Mouse (Mus musculus) urinary bladder, postnatal 25 days (tissue): ENCODE measurements around the gene Ergic1.

Experiments
- DNase-seq: peaks from one replicate; pipeline ENCODE4 v3.0.0; 2022; ENCODE audit warnings: low spot score

Gene Ergic1

DNA sequence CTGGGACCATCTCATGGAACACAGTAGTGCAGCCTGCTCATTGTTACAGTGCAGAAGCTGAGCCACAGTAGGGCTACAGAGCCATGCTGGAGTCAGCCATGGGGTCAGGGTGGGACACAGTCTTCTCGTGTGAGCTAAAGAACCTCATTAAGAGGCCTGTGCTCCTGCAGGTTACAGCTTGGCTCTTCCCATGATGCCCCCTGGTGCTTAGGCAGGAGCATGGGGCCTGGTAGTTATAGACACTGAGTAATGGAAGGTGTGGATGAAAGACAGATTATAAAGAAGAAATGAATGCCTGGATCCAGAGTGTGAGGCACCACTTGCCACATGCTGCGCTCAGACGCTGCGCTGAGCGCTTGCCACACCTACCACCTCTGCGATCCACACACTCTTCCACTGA lies 67.2 kb downstream of the Ergic1 start:
- no peak for DNase-seq

DNA sequence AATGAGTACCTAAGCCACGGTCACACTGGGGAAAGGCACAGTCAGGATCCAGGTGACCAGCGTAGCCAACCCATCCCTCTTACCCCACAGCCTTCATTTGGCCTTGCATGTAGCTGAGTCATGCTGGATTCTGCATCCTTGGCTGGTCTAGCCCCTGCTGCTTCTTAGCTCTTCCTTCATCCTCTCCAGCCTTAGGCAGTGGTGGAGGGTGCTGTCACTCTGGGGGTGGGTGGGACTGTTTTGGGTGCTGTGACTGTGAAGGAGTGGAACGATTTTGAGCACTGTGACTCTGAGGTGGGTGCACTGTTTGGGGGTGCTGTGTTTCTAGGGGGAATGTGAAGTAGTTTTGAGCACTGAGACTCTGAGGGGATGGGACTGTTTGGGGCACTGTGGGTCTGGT lies 67.6 kb downstream of the Ergic1 start:
- DNase-seq: no peak

DNA sequence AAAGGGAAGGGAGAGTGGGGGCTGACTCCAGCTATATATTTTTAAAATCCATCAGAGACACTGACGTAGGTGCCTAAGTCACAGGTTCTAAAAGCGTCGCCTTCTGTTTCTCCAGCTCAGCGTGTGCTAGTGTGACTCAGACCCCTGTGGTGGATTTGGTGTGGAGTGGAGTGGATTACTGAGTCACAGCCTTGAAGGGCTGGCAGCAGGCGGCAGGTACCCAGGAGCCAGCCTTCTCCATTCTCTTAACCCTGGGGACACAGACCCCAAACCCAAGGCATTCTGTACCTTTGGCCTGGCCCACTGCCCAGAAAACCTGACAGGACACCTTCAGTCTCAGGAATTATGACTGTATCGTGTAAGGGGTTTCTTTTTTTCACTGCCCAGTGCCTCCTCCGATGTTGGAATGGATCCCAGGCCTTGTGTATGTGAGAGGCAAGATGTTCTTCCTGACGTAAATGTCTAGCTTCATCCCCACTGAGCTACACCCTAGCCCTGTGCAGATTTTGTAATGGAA lies 70.6 kb downstream of the Ergic1 start:
- DNase-seq: no peak

DNA sequence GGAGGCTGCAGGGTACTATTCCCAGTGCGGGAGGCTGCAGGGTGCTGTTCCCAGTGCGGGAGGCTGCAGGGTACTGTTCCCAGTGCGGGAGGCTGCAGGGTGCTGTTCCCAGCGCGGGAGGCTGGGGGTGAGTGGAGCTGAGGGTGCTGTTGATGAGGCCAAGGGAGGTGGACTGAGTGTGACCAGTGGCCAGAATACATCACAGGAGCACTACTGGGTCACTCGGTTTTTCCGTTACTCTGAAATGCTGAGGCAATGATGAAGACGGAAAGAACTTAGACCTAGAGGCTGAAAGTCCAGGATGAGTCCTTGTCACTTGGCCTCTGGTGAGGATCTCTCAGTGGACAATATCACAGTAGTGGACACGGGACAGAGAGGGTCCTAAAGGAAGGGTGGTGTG lies 71.9 kb downstream of the Ergic1 start:
- DNase-seq: no peak

DNA sequence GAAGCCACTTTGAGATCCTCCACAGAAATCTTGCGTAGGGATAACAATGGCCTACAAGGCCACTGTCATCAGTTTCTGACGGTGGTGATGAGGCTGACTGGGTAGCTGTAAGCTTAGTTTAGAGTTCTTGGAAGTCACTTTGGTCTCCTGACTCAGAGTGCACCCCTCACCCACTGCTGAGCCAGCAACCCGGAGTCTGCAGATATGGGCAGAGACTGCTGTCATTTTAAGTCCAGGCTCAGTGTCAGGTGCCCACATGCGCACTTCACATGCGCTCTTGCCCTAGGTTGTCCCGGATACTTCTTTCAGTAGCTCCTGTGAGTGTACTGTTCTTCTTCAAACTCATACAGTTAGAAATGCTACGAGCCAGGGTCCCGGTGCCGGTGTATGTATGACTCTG lies 72.6 kb downstream of the Ergic1 start:
- DNase-seq: no peak

DNA sequence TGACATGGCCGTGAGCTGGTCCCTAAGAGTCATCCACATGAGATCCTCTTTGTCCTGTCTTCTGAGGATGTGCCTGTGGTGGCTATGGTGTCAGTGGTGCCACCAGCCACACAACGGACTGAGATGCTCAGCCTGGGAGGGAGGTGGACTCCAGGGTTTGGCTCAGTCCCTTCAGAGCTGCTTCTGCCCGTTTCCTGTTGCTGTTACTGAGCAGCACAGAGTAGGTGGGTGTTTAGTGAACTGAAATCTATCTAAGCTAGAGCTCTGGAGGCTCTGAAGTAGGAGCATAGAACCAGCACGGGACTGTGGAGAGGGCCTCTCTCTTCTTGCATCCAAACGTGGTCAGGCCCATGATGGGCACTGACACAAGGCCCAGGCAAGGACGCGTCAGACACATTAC lies 73.2 kb downstream of the Ergic1 start:
- no peak for DNase-seq

DNA sequence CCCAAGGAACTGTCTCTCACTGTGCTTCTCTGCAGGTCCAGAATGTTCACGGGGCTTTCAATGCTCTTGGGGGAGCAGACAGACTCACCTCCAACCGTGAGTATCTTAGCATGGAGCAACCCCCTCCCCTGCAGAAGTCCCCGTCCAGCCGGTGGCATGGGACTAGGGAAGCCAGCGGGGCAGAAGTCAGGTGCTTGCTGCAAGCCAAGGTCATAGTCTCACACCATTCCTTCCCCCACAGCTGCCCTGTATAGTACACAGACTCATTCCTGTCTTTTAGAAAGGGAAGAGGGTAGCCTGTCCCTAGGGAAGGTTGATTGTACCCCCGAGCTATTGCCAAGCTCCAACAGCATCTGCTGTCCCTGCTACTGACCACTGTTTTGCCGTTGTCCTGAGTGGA lies 74.7 kb downstream of the Ergic1 start:
- no peak for DNase-seq

DNA sequence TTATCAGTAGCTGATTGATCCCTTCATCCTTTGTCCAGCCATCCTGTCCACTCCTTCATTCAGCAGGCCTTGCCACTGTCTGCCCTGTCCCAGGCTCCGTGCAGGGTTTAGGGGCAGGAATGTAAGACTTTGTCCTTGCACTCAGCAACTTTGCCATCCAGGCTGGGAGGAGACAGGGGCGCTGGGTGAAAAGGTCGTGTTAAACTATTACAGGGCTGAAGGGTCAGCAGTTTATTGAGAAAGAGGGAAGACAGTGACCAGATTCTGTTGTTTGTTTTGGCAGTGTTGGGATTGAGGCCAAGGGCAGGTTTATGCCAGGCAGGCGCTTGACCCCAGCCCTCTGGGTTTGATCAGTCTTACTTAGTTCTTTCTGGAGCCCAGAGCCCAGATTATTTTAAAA lies 76.6 kb downstream of the Ergic1 start:
- DNase-seq: no peak

DNA sequence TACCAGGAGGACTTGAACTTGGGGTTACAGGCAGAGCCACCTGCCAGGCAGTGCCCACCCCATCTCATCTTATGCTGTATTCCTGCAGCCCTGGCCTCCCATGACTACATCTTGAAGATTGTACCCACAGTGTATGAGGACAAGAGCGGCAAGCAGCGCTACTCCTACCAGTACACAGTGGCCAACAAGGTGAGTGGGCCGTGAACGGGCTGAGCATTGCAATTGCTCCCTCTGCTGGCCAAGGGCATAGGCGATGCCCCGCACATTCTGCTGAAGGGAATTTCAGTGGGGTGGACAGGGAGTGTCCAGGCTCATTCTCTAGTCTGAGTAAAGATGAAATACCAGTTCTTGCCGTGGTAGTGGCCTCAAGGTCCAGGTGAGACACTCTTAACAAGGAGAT lies 77.4 kb downstream of the Ergic1 start:
- DNase-seq: peak; percentile 84

DNA sequence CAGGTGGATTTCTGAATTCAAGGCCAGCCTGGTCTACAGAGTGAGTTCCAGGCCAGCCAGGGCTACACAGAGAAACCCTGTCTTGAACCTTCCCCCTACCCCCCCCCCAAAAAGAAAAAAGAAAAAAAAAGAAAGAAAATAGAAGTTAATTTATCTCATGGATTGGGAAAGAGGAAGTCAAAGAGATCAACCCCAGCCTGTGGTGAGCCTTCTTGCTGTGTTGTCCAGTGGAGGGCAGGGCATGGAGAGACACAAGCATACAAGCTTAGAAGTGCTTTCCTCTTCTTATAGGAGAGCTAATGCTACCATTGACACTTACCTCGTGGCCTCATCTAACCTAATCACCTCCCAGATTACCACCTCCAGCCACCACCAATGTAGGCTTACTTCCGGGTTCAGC lies 78.5 kb downstream of the Ergic1 start:
- DNase-seq: no peak

DNA sequence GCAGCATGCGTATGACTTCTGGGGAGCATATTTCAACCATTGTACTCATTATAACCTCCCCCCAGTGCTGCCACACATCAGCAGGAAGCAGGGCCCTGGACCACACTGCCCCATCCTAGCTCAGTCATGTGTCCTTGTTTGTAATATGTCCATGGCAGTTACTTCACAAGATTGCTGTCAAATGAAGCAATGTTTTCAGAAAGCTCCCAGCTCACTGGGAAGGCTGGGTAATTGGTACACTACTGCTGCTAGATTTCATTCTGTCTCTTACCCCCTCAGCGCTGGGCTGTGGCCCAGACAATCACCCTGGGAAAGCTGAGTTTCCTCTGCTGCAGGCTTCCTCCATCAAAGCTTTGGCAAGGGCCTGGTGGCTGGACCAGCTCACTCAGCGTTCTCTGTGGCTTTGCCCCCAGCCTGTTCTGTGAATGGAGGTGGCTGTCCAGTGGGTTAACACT lies 79.0 kb downstream of the Ergic1 start:
- DNase-seq: no peak

DNA sequence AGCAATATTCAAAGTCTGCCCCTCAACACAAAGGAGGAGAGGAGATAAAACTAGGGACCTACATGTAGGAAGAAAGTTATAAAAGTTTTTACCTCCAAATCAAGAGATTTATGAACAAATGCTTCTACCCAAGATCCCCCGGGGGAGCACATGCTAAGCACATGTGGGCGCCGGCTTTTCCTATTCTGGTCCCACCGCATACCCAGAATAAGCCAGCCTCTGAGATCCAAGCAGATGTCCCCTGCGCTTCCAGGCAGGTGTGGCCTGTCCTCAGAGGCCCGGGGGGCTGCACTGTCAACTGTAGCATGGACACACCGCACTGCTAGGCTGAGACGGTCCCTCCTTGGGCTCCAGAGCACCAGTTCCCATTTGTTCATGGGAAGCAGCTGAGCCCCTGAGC lies 82.2 kb downstream of the Ergic1 start:
- DNase-seq: no peak

DNA sequence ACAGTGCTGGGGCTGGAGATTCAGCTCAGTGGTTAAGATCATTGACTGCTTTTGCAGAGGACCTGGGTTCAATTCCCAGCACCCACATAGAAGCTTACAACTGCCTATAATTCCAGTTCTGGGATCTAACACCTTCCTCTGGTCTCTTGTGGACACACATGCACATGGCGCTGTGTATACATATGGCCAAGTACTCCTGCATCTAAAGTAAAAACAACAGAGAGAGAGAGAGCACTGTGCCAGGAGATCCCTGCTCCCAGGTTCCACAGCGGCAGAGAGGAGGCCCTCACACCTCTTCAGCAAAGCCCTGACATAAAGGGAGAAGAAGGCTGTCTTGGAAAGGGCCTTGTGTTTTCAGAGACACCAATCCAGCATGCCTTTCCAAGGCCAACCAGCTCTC lies 82.7 kb downstream of the Ergic1 start:
- DNase-seq: no peak

DNA sequence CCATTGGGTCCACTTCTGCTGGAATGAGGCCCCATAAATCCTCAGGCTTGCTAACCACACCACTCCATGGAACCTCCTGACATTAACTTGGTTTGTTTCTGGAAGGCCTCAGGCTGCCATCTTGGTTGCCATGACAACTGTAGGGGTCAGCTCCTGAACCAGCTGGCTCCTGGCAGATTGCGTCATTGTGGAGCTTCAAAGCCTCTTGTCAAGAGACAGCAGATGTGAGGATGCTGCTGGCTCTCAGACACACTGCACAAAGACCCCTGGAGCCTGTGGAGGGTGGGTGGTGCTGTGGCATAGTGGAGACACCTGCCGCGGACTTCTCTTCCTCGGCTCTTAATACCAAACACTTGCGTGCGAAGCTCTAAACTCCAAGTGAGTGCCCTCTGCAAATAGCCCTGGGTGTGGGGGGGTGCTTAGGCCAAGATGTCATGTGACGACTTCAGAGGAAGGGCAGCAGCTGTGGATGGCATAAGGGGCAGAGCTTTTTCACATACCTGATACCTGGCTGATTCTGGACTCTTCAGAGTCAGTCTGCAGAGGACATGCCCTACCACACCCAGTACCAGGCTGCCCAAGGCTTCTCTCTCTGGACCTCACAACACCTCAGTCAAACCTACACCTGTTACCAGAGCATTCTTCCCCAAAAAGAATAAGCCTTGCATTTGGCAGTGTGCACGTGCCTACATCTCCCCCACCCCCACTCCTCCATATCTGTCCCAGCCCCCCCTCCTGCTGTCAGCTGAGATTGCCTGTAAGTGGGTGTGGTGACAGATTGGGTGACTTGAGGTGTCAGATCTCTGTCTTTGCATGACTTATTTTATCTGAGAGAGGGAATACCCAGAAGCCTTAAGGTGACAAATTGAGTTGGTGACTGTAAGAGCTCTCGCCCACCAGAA lies 83.5 kb downstream of the Ergic1 start:
- no peak for DNase-seq

DNA sequence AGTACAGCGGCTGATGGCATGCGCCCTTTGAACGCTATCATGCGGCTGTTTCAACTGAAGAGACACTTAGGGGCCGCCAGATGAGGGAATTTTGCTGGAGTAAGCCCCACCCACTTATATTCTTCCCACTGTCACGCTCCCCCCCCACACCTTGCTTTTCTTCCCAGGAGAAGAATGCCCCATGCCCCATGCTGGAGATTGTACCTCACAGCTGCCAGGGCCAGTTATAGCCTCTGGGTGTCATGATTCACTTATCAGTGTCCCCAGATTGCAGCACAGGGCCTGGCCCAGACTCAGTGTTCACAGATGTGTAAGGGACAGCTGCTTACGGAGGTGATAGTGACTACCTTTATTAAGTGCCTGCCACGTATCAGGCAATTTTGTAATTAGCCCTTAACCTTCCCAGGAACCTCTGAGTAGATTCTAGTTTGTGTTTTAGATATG lies 84.1 kb downstream of the Ergic1 start:
- no peak for DNase-seq

DNA sequence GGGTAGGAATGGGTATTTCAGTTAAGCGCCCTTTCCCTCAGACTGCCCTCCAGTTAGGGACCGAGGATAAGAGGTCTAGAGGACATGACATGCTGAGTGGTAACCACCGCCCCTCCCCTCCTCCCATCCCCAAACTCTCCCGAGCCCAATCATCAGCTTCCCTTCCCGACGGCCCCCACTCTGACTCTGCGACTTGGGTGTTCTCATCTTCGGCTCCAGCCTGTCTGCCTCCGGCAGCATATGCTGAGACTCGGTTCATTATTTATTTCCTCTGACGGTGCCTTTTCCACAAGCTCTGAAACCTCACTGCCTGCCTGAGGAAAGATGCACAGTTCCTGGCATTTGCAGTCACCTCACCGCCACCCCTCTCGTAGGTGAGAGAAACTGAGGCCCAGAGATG lies 86.0 kb downstream of the Ergic1 start:
- no peak for DNase-seq

DNA sequence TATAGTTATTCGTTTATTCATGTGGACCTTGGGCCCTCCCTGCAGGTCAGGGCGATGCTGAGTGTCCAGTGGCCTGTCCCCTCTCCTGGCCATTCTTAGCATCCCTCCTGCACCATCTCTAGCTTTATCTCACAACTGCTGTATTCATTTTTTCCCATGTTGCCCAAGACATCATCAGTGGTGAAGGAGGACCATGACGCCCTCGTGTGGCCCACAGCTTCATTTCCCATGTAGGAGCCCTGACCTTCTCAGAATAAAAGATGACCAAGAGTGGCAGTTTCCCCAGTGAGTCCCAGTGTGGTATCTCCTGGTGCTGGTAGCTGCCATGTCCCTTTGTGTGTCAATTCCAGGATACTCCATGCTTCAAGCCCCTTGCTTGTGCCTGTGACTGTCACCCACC lies 88.3 kb downstream of the Ergic1 start:
- DNase-seq: no peak

DNA sequence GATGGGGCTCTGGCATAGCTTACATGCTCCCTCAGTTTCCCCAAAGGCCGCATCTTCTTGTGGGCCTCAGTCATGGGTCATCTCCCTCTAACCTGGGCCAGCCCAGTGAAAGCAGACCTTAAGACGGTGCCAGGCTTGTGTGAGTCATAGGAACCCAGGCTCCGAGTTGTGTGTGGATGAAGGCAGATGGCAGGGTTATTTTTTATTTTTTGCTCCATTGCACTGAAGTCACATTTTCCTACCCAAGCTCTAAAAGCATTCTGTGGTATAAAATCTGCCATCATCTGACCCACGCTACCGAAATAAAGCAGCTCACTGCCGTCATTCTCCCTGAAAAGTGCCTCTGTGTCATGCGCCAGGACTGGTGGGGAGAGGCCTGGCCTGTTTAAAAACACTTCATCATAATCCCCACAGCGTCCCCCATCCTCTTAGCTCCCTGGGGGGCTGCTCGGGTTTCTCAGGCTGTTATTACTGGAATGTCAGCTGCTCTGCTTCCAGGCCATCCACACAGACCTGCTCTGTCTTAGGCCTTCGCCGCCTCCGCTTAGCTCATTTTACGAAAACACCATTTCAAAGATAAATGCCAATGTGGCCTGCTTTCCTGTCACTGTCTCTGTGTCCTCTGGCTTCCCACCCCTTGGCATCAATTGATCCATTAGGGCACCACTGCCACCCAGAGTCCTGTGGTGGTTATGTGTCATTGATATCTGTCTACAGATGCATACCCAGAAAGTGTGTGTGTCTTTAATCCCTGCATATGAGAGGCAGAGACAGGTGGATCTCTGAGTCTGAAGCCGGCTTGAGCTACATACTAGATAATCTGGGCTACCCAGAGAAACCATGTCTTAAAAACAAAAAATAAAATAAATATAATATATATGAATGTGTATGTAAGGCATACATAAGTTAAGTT lies 89.4 kb downstream of the Ergic1 start:
- DNase-seq: no peak

DNA sequence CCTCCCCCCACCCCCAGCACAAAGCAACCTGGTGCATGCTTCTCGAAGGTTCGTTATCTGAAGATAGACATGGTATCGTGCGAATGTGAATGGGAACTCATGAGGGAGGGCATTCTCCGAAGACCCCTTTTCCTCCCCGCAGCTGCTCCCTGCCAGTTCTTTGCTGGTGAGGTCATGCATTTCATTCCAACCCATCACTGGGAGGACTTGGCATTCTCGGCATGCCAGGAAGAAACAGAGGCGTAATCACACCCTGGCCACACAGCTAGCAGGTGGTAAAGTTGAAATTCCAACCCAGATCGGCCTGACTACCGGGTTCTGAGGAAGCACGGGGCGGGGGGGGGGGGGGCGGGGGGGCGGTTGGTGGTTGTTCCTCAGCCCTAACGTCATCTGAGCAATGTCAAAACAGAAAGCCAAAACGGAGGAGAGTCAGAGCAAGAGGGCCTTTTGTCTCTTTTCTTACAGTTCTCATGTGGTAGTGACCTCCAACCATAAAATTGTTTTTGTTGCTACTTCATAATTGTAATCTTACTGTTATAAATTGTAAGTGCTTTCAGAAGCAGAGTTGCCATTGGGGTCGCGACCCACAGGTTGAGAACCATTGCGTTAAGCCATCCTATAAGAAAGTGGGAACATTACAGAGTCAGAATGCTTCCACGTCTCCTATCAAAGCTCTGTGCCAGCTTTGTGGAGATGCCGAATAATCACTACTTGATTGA lies 97.7 kb downstream of the Ergic1 start:
- DNase-seq: no peak

DNA sequence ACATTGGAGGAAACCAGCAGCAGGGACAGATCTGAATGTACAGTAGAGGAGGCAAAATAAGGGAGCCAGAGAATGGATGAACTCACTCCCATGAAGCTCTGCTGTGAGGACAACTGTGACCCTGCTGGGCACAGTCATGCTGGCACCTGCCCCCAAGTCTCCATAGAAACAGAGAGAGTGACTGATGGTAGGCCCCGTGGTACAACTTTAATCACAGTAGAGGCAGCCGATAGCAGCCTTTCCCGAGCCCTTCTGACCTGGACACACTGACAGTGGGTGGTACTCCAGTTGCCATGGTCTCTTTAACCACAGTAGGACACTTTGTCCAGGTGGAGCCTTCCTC lies 98.3 kb downstream of the Ergic1 start:
- DNase-seq: no peak

DNA sequence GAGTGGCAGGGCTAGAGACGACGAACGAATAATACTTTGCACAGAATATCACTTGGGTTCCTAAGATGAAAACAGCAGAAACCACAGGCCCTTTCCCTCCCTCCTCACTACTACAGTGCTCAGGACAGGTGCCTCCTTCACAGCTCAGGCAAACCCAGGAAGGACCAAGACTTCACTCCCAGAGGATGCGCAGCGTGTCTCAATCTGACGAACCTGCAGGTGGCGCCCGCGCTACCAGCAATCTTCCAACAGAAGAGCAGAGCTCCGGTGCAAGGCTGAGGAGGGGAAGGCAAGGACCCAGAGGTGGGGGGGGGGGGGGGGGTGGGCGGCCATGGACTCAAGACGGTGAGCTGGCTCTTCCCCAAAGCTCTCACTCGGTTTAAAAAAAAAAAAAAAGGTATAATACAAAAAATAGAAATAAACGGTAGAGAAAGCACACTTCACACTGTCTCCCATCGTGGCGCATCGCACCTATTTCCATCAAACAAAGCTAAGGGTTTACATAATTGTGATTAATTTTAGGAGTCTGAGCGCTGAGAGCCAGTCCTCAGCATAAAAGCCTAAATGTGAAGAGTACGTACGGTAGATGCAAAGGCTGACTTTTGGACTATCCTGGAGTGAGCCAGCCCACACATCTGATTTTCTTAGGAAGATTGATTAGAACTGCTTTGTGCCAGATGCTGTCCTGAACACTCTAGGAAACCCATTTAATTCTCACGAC lies 99.1 kb downstream of the Ergic1 start:
- DNase-seq: peak; percentile 76

DNA sequence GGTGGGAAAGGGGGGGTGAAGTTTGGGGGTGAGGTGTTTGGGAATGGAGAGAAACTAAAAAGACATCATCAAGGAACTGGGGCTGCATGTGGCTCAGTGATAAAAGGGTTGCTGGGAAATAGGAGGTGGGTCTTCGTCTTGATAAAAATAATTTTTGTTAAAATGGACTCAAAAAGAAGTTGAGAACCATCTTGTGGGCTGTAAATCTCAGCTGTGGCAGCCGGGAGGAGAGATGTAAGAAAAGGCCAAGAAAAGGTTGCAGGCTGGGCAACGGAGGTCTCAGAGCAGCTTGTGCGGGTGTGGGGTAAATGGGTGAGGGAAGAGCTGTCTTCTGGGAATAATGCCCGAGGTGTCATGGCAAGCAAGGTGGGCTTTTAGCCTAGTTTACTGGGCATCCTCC lies 100.9 kb downstream of the Ergic1 start:
- no peak for DNase-seq
